12 mouse cellular contexts compared by ENCODE assay signal in genomic region chr3:148762541-148763225, GRCm38 (mm10).
DNase-seq lines count a peak whose midpoint lies in the region; ATAC-seq and TF ChIP-seq lines count a peak whose summit lies in the region.
"Had no signal": no experiment of that assay in that cellular context is flagged by ENCODE, and none has a peak within 500 bp of the region (broad histone marks: within the 10 kb centered on the region; RNA-seq: fewer than 3 reads in every experiment).

No protein-coding gene starts in this region.

- peak; percentile 86 for ATAC-seq in granulocyte monocyte progenitor cell, adult 5-6 weeks (replicated peaks; ENCODE audit: poor library complexity, severe bottlenecking)
- ATAC-seq: midbrain, embryonic 16.5 days had no signal

- TF ChIP-seq CTCF in thymus, adult 2 months (IDR thresholded peaks at IDR 0.05; ENCODE audit: borderline replicate concordance, control insufficient read depth, extremely low read depth, insufficient read depth, low read length, poor library complexity) = no peak

- 5% methylated on average over 11 of the region's 11 CpGs for WGBS in thymus, adult 2 months

- peak; percentile 48 to 68 for DNase-seq in CD8-positive naive resting alpha-beta T cell, adult 2 months (ENCODE audit: low read depth in 2 of 2, low spot score in 2 of 2)
- DNase-seq in lung, postnatal 36 days = peak; percentile 37
- peak; percentile 19 for DNase-seq in thymus, adult 2 months
- no peak for DNase-seq in cerebellum, adult 18-20 months
- DNase-seq in embryo, embryonic 10.5 days (ENCODE audit: low spot score) = no peak
- DNase-seq in heart, postnatal 4 days = no peak
- DNase-seq: cerebellum, postnatal 36 days; kidney, adult 11 months had no signal

- no peak overlapping the region for H3K4me3 ChIP-seq in thymus, adult 2 months (ENCODE audit: control insufficient read depth, insufficient read depth, low read length)
- H3K4me3 ChIP-seq: erythroblast, embryonic 14.5 days; limb, embryonic 15.5 days had no signal

- H3K4me1 ChIP-seq in thymus, adult 2 months (replicated peaks; ENCODE audit: control insufficient read depth, insufficient read depth, low read length) = peaks cover 6% of the 10 kb centered on the region
- H3K4me1 ChIP-seq: limb, embryonic 15.5 days had no signal

- H3K27ac ChIP-seq in thymus, adult 2 months (ENCODE audit: control insufficient read depth, insufficient read depth, low read length) = no peak overlapping the region
- H3K27ac ChIP-seq: limb, embryonic 15.5 days had no signal

- TF ChIP-seq POLR2A in thymus, adult 2 months (IDR thresholded peaks at IDR 0.05; ENCODE audit: control insufficient read depth, extremely low read depth, insufficient read depth, low read length, poor library complexity) = no peak

- H3K27me3 ChIP-seq in thymus, adult 2 months (ENCODE audit: control insufficient read depth, insufficient read depth, low read length) = no peaks in the 10 kb centered on the region
- H3K27me3 ChIP-seq: limb, embryonic 15.5 days had no signal

- no peaks in the 10 kb centered on the region for H3K36me3 ChIP-seq in thymus, adult 2 months (ENCODE audit: control insufficient read depth, insufficient read depth, low read length)
- H3K36me3 ChIP-seq: limb, embryonic 15.5 days had no signal

Comparison
In these comparisons a context has a peak if more than half of its experiments do, and no peak if none do; other contexts are left out.
1. DNase-seq: peak in CD8-positive naive resting alpha-beta T cell, adult 2 months (2 of 2), lung, postnatal 36 days (single experiment) and thymus, adult 2 months (single experiment); none in cerebellum, adult 18-20 months (0 of 2), embryo, embryonic 10.5 days (single experiment) and heart, postnatal 4 days (single experiment).